8 mouse cellular contexts compared by ENCODE assay signal in the genomic region with DNA sequence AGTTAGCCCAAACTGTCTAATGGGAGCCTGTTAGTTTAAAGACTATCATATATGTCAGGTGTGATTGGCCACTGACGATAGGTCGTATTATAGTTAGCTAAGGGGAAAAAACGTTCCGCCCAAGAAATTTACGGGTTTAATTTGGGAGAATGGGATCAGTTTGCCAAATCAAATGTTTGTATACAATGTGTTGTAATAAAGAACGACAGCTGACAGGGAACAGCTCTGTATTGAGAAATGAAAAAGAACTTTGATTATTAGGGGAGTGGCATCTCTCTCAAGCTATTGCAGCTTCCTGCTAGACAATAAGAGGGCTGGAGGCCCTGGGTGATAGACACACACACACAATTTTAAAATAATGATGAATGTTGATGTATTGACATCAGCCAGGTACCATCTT. TPM values are rescaled to one million over a fixed set of nuclear protein-coding genes. Genes with fewer than 3 reads are reported as not detected.
DNase-seq lines count a peak whose midpoint lies in the region; ATAC-seq and TF ChIP-seq lines count a peak whose summit lies in the region.
"Had no signal": no experiment of that assay in that cellular context is flagged by ENCODE, and none has a peak within 500 bp of the region (broad histone marks: within the 10 kb centered on the region; RNA-seq: fewer than 3 reads in every experiment).

No protein-coding gene starts in this region.

- H3K4me2 ChIP-seq in lung, postnatal 0 days (replicated peaks; ENCODE audit: low read depth, low read length) = peak overlapping the region; percentile 65; the same call in 1 of the 2 replicates
- H3K4me2 ChIP-seq in forebrain, embryonic 12.5 days = peak overlapping the region; percentile 66
- H3K4me2 ChIP-seq in limb, embryonic 13.5 days (replicated peaks) = peak overlapping the region; percentile 65
- peak overlapping the region; percentile 69 for H3K4me2 ChIP-seq in stomach, embryonic 14.5 days (replicated peaks; ENCODE audit: low read depth, low read length)

- no peaks in the 10 kb centered on the region for H3K9me3 ChIP-seq in lung, postnatal 0 days (ENCODE audit: low read length)
- no peaks in the 10 kb centered on the region for H3K9me3 ChIP-seq in forebrain, embryonic 12.5 days
- H3K9me3 ChIP-seq in limb, embryonic 13.5 days = no peaks in the 10 kb centered on the region
- no peaks in the 10 kb centered on the region for H3K9me3 ChIP-seq in stomach, embryonic 14.5 days (ENCODE audit: control insufficient read depth, low read depth, low read length)

- no peak for ATAC-seq in lung, postnatal 0 days
- ATAC-seq in forebrain, embryonic 12.5 days (ENCODE audit: low FRiP score) = no peak
- no peak for ATAC-seq in limb, embryonic 13.5 days (ENCODE audit: low FRiP score, low read depth)
- ATAC-seq in stomach, embryonic 14.5 days (ENCODE audit: insufficient number of reproducible peaks, insufficient read depth, low FRiP score, low read depth) = no peak
- no peak for ATAC-seq in frontal cortex, adult (ENCODE audit: low TSS enrichment)

- H3K36me3 ChIP-seq in lung, postnatal 0 days (ENCODE audit: insufficient read depth, low read length) = no peaks in the 10 kb centered on the region
- no peaks in the 10 kb centered on the region for H3K36me3 ChIP-seq in forebrain, embryonic 12.5 days (replicated peaks)
- H3K36me3 ChIP-seq in limb, embryonic 13.5 days = no peaks in the 10 kb centered on the region
- no peaks in the 10 kb centered on the region for H3K36me3 ChIP-seq in stomach, embryonic 14.5 days (ENCODE audit: control insufficient read depth, insufficient read depth, low read length)

- no peak for TF ChIP-seq CTCF in lung, postnatal 0 days (IDR thresholded peaks at IDR 0.05)

- H3K4me1 ChIP-seq in lung, postnatal 0 days (ENCODE audit: insufficient read depth, low read depth, low read length) = no peaks in the 10 kb centered on the region
- peaks cover 13% of the 10 kb centered on the region for H3K4me1 ChIP-seq in forebrain, embryonic 12.5 days
- H3K4me1 ChIP-seq in limb, embryonic 13.5 days = peaks cover 7% of the 10 kb centered on the region; the same call in 1 of the 2 replicates
- no peaks in the 10 kb centered on the region for H3K4me1 ChIP-seq in stomach, embryonic 14.5 days (ENCODE audit: control insufficient read depth, insufficient read depth, low read length)

- H3K4me3 ChIP-seq in lung, postnatal 0 days (ENCODE audit: low read depth, low read length) = peak overlapping the region; percentile 63; the same call in 1 of the 2 replicates
- peak overlapping the region; percentile 58; the same call in 1 of the 2 replicates for H3K4me3 ChIP-seq in forebrain, embryonic 12.5 days (replicated peaks)
- H3K4me3 ChIP-seq in limb, embryonic 13.5 days = peak overlapping the region; percentile 54
- peak overlapping the region; percentile 54 for H3K4me3 ChIP-seq in stomach, embryonic 14.5 days (ENCODE audit: low read depth, low read length)

- H3K27me3 ChIP-seq in lung, postnatal 0 days (replicated peaks; ENCODE audit: insufficient read depth, low read length) = no peaks in the 10 kb centered on the region
- H3K27me3 ChIP-seq in forebrain, embryonic 12.5 days = no peaks in the 10 kb centered on the region
- no peaks in the 10 kb centered on the region for H3K27me3 ChIP-seq in limb, embryonic 13.5 days
- no peaks in the 10 kb centered on the region for H3K27me3 ChIP-seq in stomach, embryonic 14.5 days (ENCODE audit: control insufficient read depth, insufficient read depth, low read length)

- DNase-seq in lung, postnatal 0 days (ENCODE audit: low spot score) = peak; percentile 27
- no peak for DNase-seq in lung, postnatal 10 days
- DNase-seq in natural killer cell, adult 2 months (ENCODE audit: low spot score in 2 of 2) = no peak
- DNase-seq: adrenal gland, adult 8-10 months had no signal

- H3K27ac ChIP-seq in lung, postnatal 0 days (ENCODE audit: low read length) = no peak overlapping the region
- H3K27ac ChIP-seq in forebrain, embryonic 12.5 days = no peak overlapping the region
- 0 out of 2 replicates have a peak overlapping the region, but pooled peaks have one; percentile 22 for H3K27ac ChIP-seq in limb, embryonic 13.5 days
- no peak overlapping the region for H3K27ac ChIP-seq in stomach, embryonic 14.5 days (ENCODE audit: low read length)

- TF ChIP-seq EP300 in lung, postnatal 0 days (IDR thresholded peaks at IDR 0.05) = no peak

- H3K9ac ChIP-seq in lung, postnatal 0 days (replicated peaks; ENCODE audit: low read depth) = no peak overlapping the region
- no peak overlapping the region for H3K9ac ChIP-seq in forebrain, embryonic 12.5 days
- peak overlapping the region; percentile 70; the same call in 1 of the 2 replicates for H3K9ac ChIP-seq in limb, embryonic 13.5 days
- H3K9ac ChIP-seq in stomach, embryonic 14.5 days (replicated peaks; ENCODE audit: low read depth, low read length) = no peak overlapping the region

- WGBS in lung, postnatal 0 days = 63% methylated on average over 6 of the region's 6 CpGs
- WGBS in forebrain, embryonic 12.5 days = 79% methylated on average over 6 of the region's 6 CpGs
- 65% methylated on average over 6 of the region's 6 CpGs for WGBS in limb, embryonic 13.5 days
- 74% methylated on average over 6 of the region's 6 CpGs for WGBS in stomach, embryonic 14.5 days

RNA-seq across cellular contexts. Expression of gene Them4, which starts 1.0 kb away (rescaled TPM):
- polyA plus RNA-seq in lung, postnatal 0 days (2015; fragmentation: Nextera tagmentation; extraction: Ambion mirVana) = 7.6 and 7.7 TPM in 2 replicates
- 11.9 and 12.5 TPM in 2 replicates for polyA plus RNA-seq in forebrain, embryonic 12.5 days (2016; fragmentation: Nextera tagmentation; extraction: Ambion mirVana)
- 11.2 and 11.5 TPM in 2 replicates for polyA plus RNA-seq in limb, embryonic 13.5 days (2015; fragmentation: Nextera tagmentation; extraction: Ambion mirVana)
- polyA plus RNA-seq in stomach, embryonic 14.5 days (2014; fragmentation: Nextera tagmentation; extraction: Ambion mirVana) = 12.7 and 12.8 TPM in 2 replicates

RNA-seq across cellular contexts. Expression of gene Them5, which starts 31.0 kb away (rescaled TPM):
- polyA plus RNA-seq in lung, postnatal 0 days (2015; fragmentation: Nextera tagmentation; extraction: Ambion mirVana) = 2.9 and 3.2 TPM in 2 replicates
- 0.31 and 0.32 TPM in 2 replicates for polyA plus RNA-seq in forebrain, embryonic 12.5 days (2016; fragmentation: Nextera tagmentation; extraction: Ambion mirVana)
- 2.3 and 2.4 TPM in 2 replicates for polyA plus RNA-seq in limb, embryonic 13.5 days (2015; fragmentation: Nextera tagmentation; extraction: Ambion mirVana)
- 1.4 and 1.6 TPM in 2 replicates for polyA plus RNA-seq in stomach, embryonic 14.5 days (2014; fragmentation: Nextera tagmentation; extraction: Ambion mirVana)

RNA-seq across cellular contexts. Expression of gene Gm4778, which starts 47.1 kb away (rescaled TPM):
- not detected in 2 replicates for polyA plus RNA-seq in lung, postnatal 0 days (2015; fragmentation: Nextera tagmentation; extraction: Ambion mirVana)
- polyA plus RNA-seq in forebrain, embryonic 12.5 days (2016; fragmentation: Nextera tagmentation; extraction: Ambion mirVana) = not detected in 2 replicates
- not detected in 2 replicates for polyA plus RNA-seq in limb, embryonic 13.5 days (2015; fragmentation: Nextera tagmentation; extraction: Ambion mirVana)
- polyA plus RNA-seq in stomach, embryonic 14.5 days (2014; fragmentation: Nextera tagmentation; extraction: Ambion mirVana) = not detected in 2 replicates

RNA-seq across cellular contexts. Expression of gene C2cd4d, which starts 51.3 kb away (rescaled TPM):
- polyA plus RNA-seq in lung, postnatal 0 days (2015; fragmentation: Nextera tagmentation; extraction: Ambion mirVana) = 0.29 and 0.76 TPM in 2 replicates
- polyA plus RNA-seq in forebrain, embryonic 12.5 days (2016; fragmentation: Nextera tagmentation; extraction: Ambion mirVana) = 0.87 and 1.8 TPM in 2 replicates
- 2.5 and 3.1 TPM in 2 replicates for polyA plus RNA-seq in limb, embryonic 13.5 days (2015; fragmentation: Nextera tagmentation; extraction: Ambion mirVana)
- 2.1 and 2.2 TPM in 2 replicates for polyA plus RNA-seq in stomach, embryonic 14.5 days (2014; fragmentation: Nextera tagmentation; extraction: Ambion mirVana)
